Mouse (Mus musculus) liver, postnatal 0 days (tissue): ENCODE data around the gene Fcer1g. TPM values are rescaled to one million over a fixed set of nuclear protein-coding genes. Genes with fewer than 3 reads are reported as not detected.

ENCODE experiments used
- ATAC-seq: fragments of 200-750 bp; cut with Nextera tagmentation; 2 replicates; pipeline ENCODE4 v1.8.0; 2017; ENCODE audit warnings: mild to moderate bottlenecking, moderate library complexity
- DNase-seq: peaks from one replicate; pipeline ENCODE4 v3.0.0-alpha.2; 2016
- H3K27ac ChIP-seq: fragments of 300-500 bp; sonication (generic); 2 replicates; pipeline ENCODE4 v1.5.1; 2014; ENCODE audit warnings: antibody characterized with exemption, moderate library complexity, mild to moderate bottlenecking, low read depth
- H3K27me3 ChIP-seq: fragments of 300-500 bp; sonication (generic); 2 replicates; pipeline ENCODE4 v1.6.1; 2014; ENCODE audit warnings: low read length, control low read depth, mixed read lengths; ENCODE audit not compliant: insufficient read depth
- H3K36me3 ChIP-seq: fragments of 300-500 bp; sonication (generic); replicated peaks from 2 replicates; pipeline ENCODE4 v1.6.1; 2014; ENCODE audit warnings: mild to moderate bottlenecking, control low read depth, low read length, moderate library complexity, mixed read lengths; ENCODE audit not compliant: insufficient read depth
- H3K4me1 ChIP-seq: fragments of 300-500 bp; sonication (generic); 2 replicates; pipeline ENCODE4 v1.6.1; 2014; ENCODE audit warnings: antibody characterized with exemption, mild to moderate bottlenecking, control low read depth; ENCODE audit not compliant: insufficient read depth
- H3K4me2 ChIP-seq: fragments of 300-500 bp; sonication (generic); 2 replicates; pipeline ENCODE4 v1.6.1; 2014; ENCODE audit warnings: low read depth, mild to moderate bottlenecking, low read length, moderate library complexity, mixed read lengths
- H3K4me3 ChIP-seq: fragments of 300-500 bp; sonication (generic); 2 replicates; pipeline ENCODE4 v1.5.1; 2014; ENCODE audit warnings: low read depth, low read length
- H3K9ac ChIP-seq: fragments of 300-500 bp; sonication (generic); replicated peaks from 2 replicates; pipeline ENCODE4 v1.6.1; 2014; ENCODE audit warnings: mild to moderate bottlenecking, moderate library complexity
- H3K9me3 ChIP-seq: fragments of 300-500 bp; sonication (generic); 2 replicates; pipeline ENCODE4 v1.6.1; 2016; ENCODE audit warnings: mild to moderate bottlenecking, control low read depth, low read length, mixed read lengths
- CTCF ChIP-seq: sonication (generic); IDR thresholded peaks from 2 replicates; pipeline ENCODE4 v1.5.1; 2016; ENCODE audit warnings: antibody characterized with exemption, low read depth
- EP300 ChIP-seq: IDR thresholded peaks from 2 replicates; pipeline ENCODE4 v1.6.1; 2016; ENCODE audit warnings: antibody characterized with exemption, low read depth, mild to moderate bottlenecking
- WGBS: fragments of 180-500 bp; shearing (Covaris S2); extraction: QIAGEN DNeasy Blood & Tissue Kit; methylation state at CpG from one replicate; pipeline ENCODE4 v1.1.7; 2014; ENCODE audit not compliant: insufficient replicate concordance; 5-methylcytosine and 5-hydroxymethylcytosine counted together
- polyA plus RNA-seq: library from polyadenylated mRNA; unstranded; fragments of >200 nt; fragmentation: Nextera tagmentation; extraction: Ambion mirVana; gene quantifications from 2 replicates; pipeline ENCODE4 v1.2.1, GENCODE M21; 2015

Fcer1g gene
- polyA plus RNA-seq, 1 experiment from 2014 or later, result 171 TPM

GRCm38 (mm10) chr1:171187851-171188700 is 46.1 kb downstream of the Fcer1g start:
- no peak overlapping the region for H3K4me3 ChIP-seq
- WGBS, result 48% methylated on average over 13 of the region's 13 CpGs
- no peak overlapping the region for H3K4me2 ChIP-seq
- DNase-seq, result no peak
- H3K4me1 ChIP-seq, result peaks cover 7% of the 10 kb centered on the region
- no peak overlapping the region for H3K27ac ChIP-seq
- no peaks in the 10 kb centered on the region for H3K36me3 ChIP-seq
- TF ChIP-seq CTCF, result no peak
- TF ChIP-seq EP300, result no peak
- no peak for ATAC-seq
- H3K9ac ChIP-seq, result no peak overlapping the region
- H3K9me3 ChIP-seq, result no peaks in the 10 kb centered on the region
- H3K27me3 ChIP-seq, result no peaks in the 10 kb centered on the region

GRCm38 (mm10) chr1:171185655-171186054 is 48.5 kb downstream of the Fcer1g start:
- WGBS, result 83% methylated on average over 8 of the region's 8 CpGs
- TF ChIP-seq EP300 (no peak), CTCF (no peak)
- Histone ChIP-seq H3K27ac (no peak overlapping the region), H3K27me3 (no peaks in the 10 kb centered on the region), H3K9me3 (no peaks in the 10 kb centered on the region), H3K4me3 (no peak overlapping the region), H3K36me3 (no peaks in the 10 kb centered on the region), H3K4me2 (no peak overlapping the region), H3K4me1 (peaks cover 7% of the 10 kb centered on the region), H3K9ac (no peak overlapping the region)
- ATAC-seq (no peak), DNase-seq (no peak)

- 22% methylated on average over 7 of the region's 7 CpGs for WGBS
- peaks cover 4% of the 10 kb centered on the region for H3K4me1 ChIP-seq
- no peak overlapping the region for H3K9ac ChIP-seq
- DNase-seq (peak; percentile 28), ATAC-seq (no peak)
- no peaks in the 10 kb centered on the region for H3K27me3 ChIP-seq
- H3K9me3 ChIP-seq, result no peaks in the 10 kb centered on the region
- no peak overlapping the region for H3K4me3 ChIP-seq
- H3K4me2 ChIP-seq, result no peak overlapping the region
- TF ChIP-seq CTCF (peak; percentile 50), EP300 (no peak)
- H3K36me3 ChIP-seq, result no peaks in the 10 kb centered on the region
- no peak overlapping the region for H3K27ac ChIP-seq
Observed at GRCm38 (mm10) chr1:171184314-171184713, 49.9 kb downstream of the Fcer1g start.

- TF ChIP-seq CTCF (no peak), EP300 (peak; percentile 3; the same call in 1 of the 2 replicates)
- ATAC-seq, result 0 out of 2 replicates have a peak, but pooled peaks have one; percentile 17
- Histone ChIP-seq H3K4me2 (no peak overlapping the region), H3K9ac (no peak overlapping the region; the same call in 1 of the 2 replicates), H3K27me3 (no peaks in the 10 kb centered on the region), H3K4me1 (peaks cover 3% of the 10 kb centered on the region; the same call in 1 of the 2 replicates), H3K27ac (no peak overlapping the region), H3K9me3 (no peaks in the 10 kb centered on the region), H3K36me3 (no peaks in the 10 kb centered on the region), H3K4me3 (no peak overlapping the region)
- DNase-seq, result no peak
- WGBS, result 43% methylated on average over 3 of the region's 3 CpGs
Observed at GRCm38 (mm10) chr1:171183620-171184019, 50.5 kb downstream of the Fcer1g start.

- Histone ChIP-seq H3K4me1 (peaks cover 3% of the 10 kb centered on the region; the same call in 1 of the 2 replicates), H3K9me3 (no peaks in the 10 kb centered on the region), H3K36me3 (no peaks in the 10 kb centered on the region), H3K4me2 (no peak overlapping the region), H3K4me3 (no peak overlapping the region), H3K27ac (no peak overlapping the region), H3K27me3 (no peaks in the 10 kb centered on the region), H3K9ac (no peak overlapping the region)
- no peak for TF ChIP-seq EP300
- no peak for TF ChIP-seq CTCF
- no peak for ATAC-seq
- 69% methylated on average over 3 of the region's 3 CpGs for WGBS
- DNase-seq, result no peak
Observed at GRCm38 (mm10) chr1:171183025-171183424, 51.1 kb downstream of the Fcer1g start.

Other genes starting within 250 kb of the Fcer1g start
- gene Fcgr4, start 215.4 kb downstream of the Fcer1g start, polyA plus RNA-seq, result 9.4 and 9.7 TPM in 2 replicates
- 40.3 and 41.8 TPM in 2 replicates for gene Fcgr3, start 169.4 kb downstream of the Fcer1g start, polyA plus RNA-seq
- gene Cfap126, start 120.4 kb downstream of the Fcer1g start, polyA plus RNA-seq, result 0.90 and 1.5 TPM in 2 replicates
- 207 and 212 TPM in 2 replicates for gene Sdhc, start 83.8 kb downstream of the Fcer1g start, polyA plus RNA-seq
- 0.05 and 0.12 TPM in 2 replicates for gene Mpz, start 83.7 kb downstream of the Fcer1g start, polyA plus RNA-seq
- gene Pcp4l1, start 38.1 kb downstream of the Fcer1g start, polyA plus RNA-seq, result 6.7 and 8.2 TPM in 2 replicates
- 49.6 and 53.1 TPM in 2 replicates for gene Nr1i3, start 20.4 kb downstream of the Fcer1g start, polyA plus RNA-seq
- gene Tomm40l, start 11.9 kb downstream of the Fcer1g start, polyA plus RNA-seq, result 5.7 and 6.6 TPM in 2 replicates
- 20,306 and 20,852 TPM in 2 replicates for gene Apoa2, start 9.3 kb downstream of the Fcer1g start, polyA plus RNA-seq
- gene Adamts4, start 16.1 kb upstream of the Fcer1g start, polyA plus RNA-seq, result 0.41 and 0.51 TPM in 2 replicates
- 158 and 170 TPM in 2 replicates for gene Ndufs2, start 17.0 kb upstream of the Fcer1g start, polyA plus RNA-seq
- 16.0 and 16.7 TPM in 2 replicates for gene B4galt3, start 36.0 kb upstream of the Fcer1g start, polyA plus RNA-seq
- gene Ppox, start 46.8 kb upstream of the Fcer1g start, polyA plus RNA-seq, result 61.5 and 69.6 TPM in 2 replicates
- gene Usp21, start 53.6 kb upstream of the Fcer1g start, polyA plus RNA-seq, result 13.9 and 15.1 TPM in 2 replicates
- gene Ufc1, start 60.7 kb upstream of the Fcer1g start, polyA plus RNA-seq, result 58.1 and 59.6 TPM in 2 replicates
- gene Dedd, start 94.8 kb upstream of the Fcer1g start, polyA plus RNA-seq, result 16.4 and 17.7 TPM in 2 replicates
- 73.4 and 74.6 TPM in 2 replicates for gene Nit1, start 111.3 kb upstream of the Fcer1g start, polyA plus RNA-seq
- 46.2 and 47.7 TPM in 2 replicates for gene Pfdn2, start 111.3 kb upstream of the Fcer1g start, polyA plus RNA-seq
- gene Klhdc9, start 126.4 kb upstream of the Fcer1g start, polyA plus RNA-seq, result 0.59 and 0.60 TPM in 2 replicates
- 0.15 and 0.22 TPM in 2 replicates for gene Nectin4, start 135.7 kb upstream of the Fcer1g start, polyA plus RNA-seq
- gene Arhgap30, start 154.6 kb upstream of the Fcer1g start, polyA plus RNA-seq, result 5.6 and 7.0 TPM in 2 replicates
- gene Usf1, start 176.9 kb upstream of the Fcer1g start, polyA plus RNA-seq, result 22.6 and 25.4 TPM in 2 replicates
- 36.5 and 37.8 TPM in 2 replicates for gene Tstd1, start 184.5 kb upstream of the Fcer1g start, polyA plus RNA-seq
- gene F11r, start 203.2 kb upstream of the Fcer1g start, polyA plus RNA-seq, result 57.9 and 61.7 TPM in 2 replicates